Mouse (Mus musculus): ENCODE data around the gene Csnk2a2. TPM values are rescaled to one million over a fixed set of nuclear protein-coding genes. Genes with fewer than 3 reads are reported as not detected.
A peak's percentile ranks its signal among the peaks of the same experiment; 100 is the strongest.

Csnk2a2 gene
- total and polyA plus RNA-seq, 2 experiments from 2014 or later, result 9.3 to 17.5 TPM

- H3K4me2 ChIP-seq (ENCODE audit: low read depth, low read length), result no peak overlapping the region
- no peak overlapping the region for H3K27ac ChIP-seq
- peak; percentile 31 for DNase-seq (ENCODE audit: low spot score)
- ATAC-seq, result 0 out of 2 replicates have a peak, but pooled peaks have one; percentile 32
- H3K4me1 ChIP-seq (ENCODE audit: insufficient read depth, low read length), result no peaks in the 10 kb centered on the region
- H3K9me3 ChIP-seq (ENCODE audit: low read length), result no peaks in the 10 kb centered on the region
- no peaks in the 10 kb centered on the region for H3K36me3 ChIP-seq (ENCODE audit: insufficient read depth, low read length)
- WGBS, result 64% methylated on average over 7 of the region's 7 CpGs
- no peak overlapping the region for H3K4me3 ChIP-seq (ENCODE audit: low read length)
- H3K27me3 ChIP-seq (ENCODE audit: insufficient read depth, low read length), result no peaks in the 10 kb centered on the region
- TF ChIP-seq CTCF (IDR thresholded peaks at IDR 0.05; ENCODE audit: low read depth), result no peak
- no peak overlapping the region for H3K9ac ChIP-seq (replicated peaks; ENCODE audit: low read length)
Measured at GRCm38 (mm10) chr8:95502431-95502830, 12.6 kb upstream of the Csnk2a2 start.

- 88% methylated on average over 5 of the region's 5 CpGs for WGBS
- Histone ChIP-seq H3K27me3 (ENCODE audit: insufficient read depth, low read length) (no peaks in the 10 kb centered on the region), H3K4me3 (ENCODE audit: low read length) (no peak overlapping the region), H3K9ac (replicated peaks; ENCODE audit: low read length) (no peak overlapping the region), H3K4me1 (ENCODE audit: insufficient read depth, low read length) (no peaks in the 10 kb centered on the region), H3K4me2 (ENCODE audit: low read depth, low read length) (no peak overlapping the region), H3K9me3 (ENCODE audit: low read length) (no peaks in the 10 kb centered on the region), H3K27ac (no peak overlapping the region), H3K36me3 (ENCODE audit: insufficient read depth, low read length) (no peaks in the 10 kb centered on the region)
- TF ChIP-seq CTCF (IDR thresholded peaks at IDR 0.05; ENCODE audit: low read depth), result no peak
- no peak for ATAC-seq
- DNase-seq (ENCODE audit: low spot score), result no peak
Measured at GRCm38 (mm10) chr8:95500436-95500835, 10.6 kb upstream of the Csnk2a2 start.

GRCm38 (mm10) chr8:95499266-95500064 is 9.6 kb upstream of the Csnk2a2 start:
- no peak overlapping the region for H3K4me2 ChIP-seq (ENCODE audit: low read depth, low read length)

GRCm38 (mm10) chr8:95497821-95498220 is 8.0 kb upstream of the Csnk2a2 start:
- H3K36me3 ChIP-seq (ENCODE audit: insufficient read depth, low read length), result no peaks in the 10 kb centered on the region
- TF ChIP-seq CTCF (IDR thresholded peaks at IDR 0.05; ENCODE audit: low read depth), result no peak
- ATAC-seq, result no peak
- no peak overlapping the region for H3K9ac ChIP-seq (replicated peaks; ENCODE audit: low read length)
- WGBS, result 91% methylated on average over 3 of the region's 3 CpGs
- H3K4me1 ChIP-seq (ENCODE audit: insufficient read depth, low read length), result no peaks in the 10 kb centered on the region
- H3K9me3 ChIP-seq (ENCODE audit: low read length), result no peaks in the 10 kb centered on the region
- no peak for DNase-seq (ENCODE audit: low spot score)
- H3K27me3 ChIP-seq (ENCODE audit: insufficient read depth, low read length), result no peaks in the 10 kb centered on the region
- no peak overlapping the region for H3K4me3 ChIP-seq (ENCODE audit: low read length)
- H3K27ac ChIP-seq, result no peak overlapping the region
- no peak overlapping the region for H3K4me2 ChIP-seq (ENCODE audit: low read depth, low read length)

More at GRCm38 (mm10) chr8:95499266-95500064, 9.6 kb upstream of the Csnk2a2 start:
- TF ChIP-seq CTCF (IDR thresholded peaks at IDR 0.05; ENCODE audit: low read depth), result no peak
- Histone ChIP-seq H3K9me3 (ENCODE audit: low read length) (no peaks in the 10 kb centered on the region), H3K9ac (replicated peaks; ENCODE audit: low read length) (no peak overlapping the region), H3K27me3 (ENCODE audit: insufficient read depth, low read length) (no peaks in the 10 kb centered on the region), H3K27ac (no peak overlapping the region), H3K4me3 (ENCODE audit: low read length) (no peak overlapping the region), H3K4me1 (ENCODE audit: insufficient read depth, low read length) (no peaks in the 10 kb centered on the region), H3K36me3 (ENCODE audit: insufficient read depth, low read length) (no peaks in the 10 kb centered on the region)
- 62% methylated on average over 4 of the region's 4 CpGs for WGBS
- DNase-seq (ENCODE audit: low spot score) (peak; percentile 71), ATAC-seq (peak; percentile 70)

GRCm38 (mm10) chr8:95496420-95496819 is 6.6 kb upstream of the Csnk2a2 start:
- 34% methylated on average over 3 of the region's 3 CpGs for WGBS
- no peak for ATAC-seq
- DNase-seq (ENCODE audit: low spot score), result no peak

GRCm38 (mm10) chr8:95495444-95495843 is 5.6 kb upstream of the Csnk2a2 start:
- no peaks in the 10 kb centered on the region for H3K36me3 ChIP-seq (ENCODE audit: insufficient read depth, low read length)
- H3K27me3 ChIP-seq (ENCODE audit: insufficient read depth, low read length), result no peaks in the 10 kb centered on the region
- ATAC-seq (no peak), DNase-seq (ENCODE audit: low spot score) (no peak)
- WGBS, result 87% methylated on average over 6 of the region's 6 CpGs
- no peak overlapping the region for H3K4me2 ChIP-seq (ENCODE audit: low read depth, low read length)
- TF ChIP-seq CTCF (IDR thresholded peaks at IDR 0.05; ENCODE audit: low read depth), result no peak
- H3K4me1 ChIP-seq (ENCODE audit: insufficient read depth, low read length), result no peaks in the 10 kb centered on the region
- H3K27ac ChIP-seq, result no peak overlapping the region
- H3K4me3 ChIP-seq (ENCODE audit: low read length), result no peak overlapping the region
- H3K9ac ChIP-seq (replicated peaks; ENCODE audit: low read length), result no peak overlapping the region
- no peaks in the 10 kb centered on the region for H3K9me3 ChIP-seq (ENCODE audit: low read length)

More at GRCm38 (mm10) chr8:95496420-95496819, 6.6 kb upstream of the Csnk2a2 start:
- Histone ChIP-seq H3K36me3 (ENCODE audit: insufficient read depth, low read length) (no peaks in the 10 kb centered on the region), H3K27me3 (ENCODE audit: insufficient read depth, low read length) (no peaks in the 10 kb centered on the region), H3K27ac (no peak overlapping the region), H3K4me1 (ENCODE audit: insufficient read depth, low read length) (no peaks in the 10 kb centered on the region), H3K4me2 (ENCODE audit: low read depth, low read length) (no peak overlapping the region), H3K9me3 (ENCODE audit: low read length) (no peaks in the 10 kb centered on the region), H3K4me3 (ENCODE audit: low read length) (no peak overlapping the region), H3K9ac (replicated peaks; ENCODE audit: low read length) (no peak overlapping the region)
- no peak for TF ChIP-seq CTCF (IDR thresholded peaks at IDR 0.05; ENCODE audit: low read depth)

GRCm38 (mm10) chr8:95492057-95492456 is 2.2 kb upstream of the Csnk2a2 start:
- no peaks in the 10 kb centered on the region for H3K9me3 ChIP-seq (ENCODE audit: low read length)
- no peak overlapping the region for H3K4me2 ChIP-seq (ENCODE audit: low read depth, low read length)
- ATAC-seq, result no peak
- 66% methylated on average over 4 of the region's 4 CpGs for WGBS
- H3K9ac ChIP-seq (replicated peaks; ENCODE audit: low read length), result no peak overlapping the region
- no peak for DNase-seq (ENCODE audit: low spot score)
- no peak for TF ChIP-seq CTCF (IDR thresholded peaks at IDR 0.05; ENCODE audit: low read depth)
- H3K4me1 ChIP-seq (ENCODE audit: insufficient read depth, low read length), result peaks cover 9% of the 10 kb centered on the region
- H3K36me3 ChIP-seq (ENCODE audit: insufficient read depth, low read length), result no peaks in the 10 kb centered on the region
- no peak overlapping the region for H3K27ac ChIP-seq
- H3K27me3 ChIP-seq (ENCODE audit: insufficient read depth, low read length), result no peaks in the 10 kb centered on the region
- H3K4me3 ChIP-seq (ENCODE audit: low read length), result no peak overlapping the region
